Comparison of ENCODE assay signal across 8 mouse cellular contexts in genomic region chr4:142474018-142474417, GRCm38 (mm10).
DNase-seq lines count a peak whose midpoint lies in the region; ATAC-seq and TF ChIP-seq lines count a peak whose summit lies in the region.

No protein-coding gene starts in this region.

- H3K4me2 ChIP-seq in forebrain, embryonic 12.5 days = peak overlapping the region; percentile 53
- H3K4me2 ChIP-seq in intestine, postnatal 0 days (replicated peaks; ENCODE audit: low read depth) = no peak overlapping the region

- H3K27me3 ChIP-seq in forebrain, embryonic 12.5 days = no peaks in the 10 kb centered on the region
- H3K27me3 ChIP-seq in intestine, postnatal 0 days (replicated peaks; ENCODE audit: control insufficient read depth, insufficient read depth, low read length) = no peaks in the 10 kb centered on the region

- ATAC-seq in forebrain, embryonic 12.5 days (ENCODE audit: low FRiP score) = peak; percentile 85; the same call in 1 of the 2 replicates
- no peak for ATAC-seq in intestine, postnatal 0 days

- WGBS in forebrain, embryonic 12.5 days = 37% methylated on average over 12 of the region's 12 CpGs
- 57% methylated on average over 12 of the region's 12 CpGs for WGBS in intestine, postnatal 0 days

- H3K27ac ChIP-seq in forebrain, embryonic 12.5 days = 0 out of 2 replicates have a peak overlapping the region, but pooled peaks have one; percentile 26
- H3K27ac ChIP-seq in layer of hippocampus, adult 2 months = no peak overlapping the region
- no peak overlapping the region for H3K27ac ChIP-seq in intestine, postnatal 0 days (ENCODE audit: low read depth, low read length)

- peak; percentile 15 for DNase-seq in gastrocnemius, adult 18-20 months (ENCODE audit: low spot score)
- no peak for DNase-seq in gastrocnemius, adult 8-10 months (ENCODE audit: low spot score in 2 of 2)
- DNase-seq in adrenal gland, adult 18-20 months (ENCODE audit: low spot score in 2 of 2) = peak; percentile 44 to 50
- DNase-seq in layer of hippocampus, adult 2 months (ENCODE audit: low spot score in 2 of 2) = peak; percentile 41 to 56
- DNase-seq in lung, postnatal 4 days = peak; percentile 19 to 49
- DNase-seq in thymus, postnatal 25 days = no peak

- H3K4me1 ChIP-seq in forebrain, embryonic 12.5 days = peaks cover 31% of the 10 kb centered on the region
- no peaks in the 10 kb centered on the region for H3K4me1 ChIP-seq in intestine, postnatal 0 days (replicated peaks; ENCODE audit: control insufficient read depth, insufficient read depth, low read length)

- no peaks in the 10 kb centered on the region for H3K9me3 ChIP-seq in forebrain, embryonic 12.5 days
- H3K9me3 ChIP-seq in intestine, postnatal 0 days (ENCODE audit: control insufficient read depth) = no peaks in the 10 kb centered on the region

- H3K4me3 ChIP-seq in forebrain, embryonic 12.5 days (replicated peaks) = no peak overlapping the region
- no peak overlapping the region for H3K4me3 ChIP-seq in layer of hippocampus, adult 2 months
- H3K4me3 ChIP-seq in intestine, postnatal 0 days (ENCODE audit: low read depth, low read length) = no peak overlapping the region

- H3K36me3 ChIP-seq in forebrain, embryonic 12.5 days (replicated peaks) = no peaks in the 10 kb centered on the region
- H3K36me3 ChIP-seq in intestine, postnatal 0 days (ENCODE audit: control insufficient read depth, insufficient read depth) = no peaks in the 10 kb centered on the region

- no peak for TF ChIP-seq CTCF in layer of hippocampus, adult 2 months (conservative IDR thresholded peaks at IDR 0.05)
- no peak for TF ChIP-seq CTCF in intestine, postnatal 0 days (IDR thresholded peaks at IDR 0.05; ENCODE audit: low read depth)

- H3K9ac ChIP-seq in forebrain, embryonic 12.5 days = no peak overlapping the region
- H3K9ac ChIP-seq in intestine, postnatal 0 days (ENCODE audit: low read depth, low read length) = no peak overlapping the region

Comparison
In these comparisons a context has a peak if more than half of its experiments do, and no peak if none do; other contexts are left out.
1. DNase-seq: peak in gastrocnemius, adult 18-20 months (single experiment), adrenal gland, adult 18-20 months (2 of 2), layer of hippocampus, adult 2 months (2 of 2) and lung, postnatal 4 days (2 of 2); none in gastrocnemius, adult 8-10 months (0 of 2) and thymus, postnatal 25 days (single experiment).